In the genomic region with DNA sequence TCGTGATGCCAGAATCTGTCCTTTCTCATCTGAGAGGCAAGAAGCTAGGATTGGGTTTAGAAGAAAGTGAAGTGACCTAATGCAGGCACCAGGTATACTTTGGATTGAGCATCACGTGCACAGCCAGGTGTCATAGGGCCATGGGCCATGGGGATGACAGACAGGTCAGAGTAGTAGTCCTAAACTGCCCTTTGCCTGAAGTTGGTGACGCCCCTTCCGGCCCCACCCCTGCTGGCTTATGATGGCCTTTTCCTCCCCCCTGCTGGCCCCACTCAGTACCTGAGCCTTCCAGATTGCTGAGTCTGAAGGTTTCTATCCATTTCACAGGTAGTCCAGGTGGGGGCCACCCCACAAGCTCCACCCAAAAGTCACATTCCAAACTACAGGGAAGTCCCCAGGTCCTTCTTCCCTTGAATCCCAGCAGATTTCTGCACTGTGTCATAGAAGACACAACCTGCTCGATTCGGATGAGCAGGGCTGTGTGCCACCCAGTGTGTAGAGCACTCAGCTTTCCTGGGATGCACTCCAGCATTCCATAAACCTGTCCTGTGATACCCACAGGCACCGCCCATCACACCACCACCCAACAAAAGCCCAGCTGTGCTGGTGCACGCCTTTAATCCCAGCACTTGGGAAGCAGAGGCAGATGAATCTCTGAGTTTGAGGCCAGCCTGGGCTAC, we compare ENCODE assay signal across 12 mouse cellular contexts. TPM values are rescaled to one million over a fixed set of nuclear protein-coding genes. Genes with fewer than 3 reads are reported as not detected.
DNase-seq lines count a peak whose midpoint lies in the region; ATAC-seq and TF ChIP-seq lines count a peak whose summit lies in the region.
"Had no signal": no experiment of that assay in that cellular context is flagged by ENCODE, and none has a peak within 500 bp of the region (broad histone marks: within the 10 kb centered on the region; RNA-seq: fewer than 3 reads in every experiment).

No protein-coding gene starts in this region.

- DNase-seq in hindbrain, embryonic 11.5 days (ENCODE audit: low spot score) = no peak
- no peak for DNase-seq in midbrain, postnatal 0 days (ENCODE audit: low spot score)
- no peak for DNase-seq in stomach, postnatal 0 days (ENCODE audit: low spot score)
- no peak for DNase-seq in MN1 (ENCODE audit: low spot score)
- DNase-seq in heart, adult 9 months (ENCODE audit: low spot score in 2 of 2) = no peak
- DNase-seq: cerebellum, adult 18-20 months had no signal

- no peaks in the 10 kb centered on the region for H3K27me3 ChIP-seq in hindbrain, embryonic 15.5 days
- H3K27me3 ChIP-seq in hindbrain, embryonic 11.5 days (ENCODE audit: control insufficient read depth, insufficient read depth, low read length) = no peaks in the 10 kb centered on the region
- H3K27me3 ChIP-seq in midbrain, embryonic 15.5 days (replicated peaks) = no peaks in the 10 kb centered on the region
- H3K27me3 ChIP-seq in midbrain, postnatal 0 days (ENCODE audit: insufficient read depth, low read length) = no peaks in the 10 kb centered on the region
- H3K27me3 ChIP-seq in intestine, postnatal 0 days (replicated peaks; ENCODE audit: control insufficient read depth, insufficient read depth, low read length) = no peaks in the 10 kb centered on the region
- H3K27me3 ChIP-seq in stomach, postnatal 0 days (ENCODE audit: control insufficient read depth, insufficient read depth, low read length) = no peaks in the 10 kb centered on the region
- H3K27me3 ChIP-seq: lung, embryonic 15.5 days; neural tube, embryonic 13.5 days had no signal

- no peak for TF ChIP-seq EP300 in stomach, postnatal 0 days (optimal IDR thresholded peaks at IDR 0.05)

- H3K4me2 ChIP-seq in hindbrain, embryonic 15.5 days = no peak overlapping the region
- H3K4me2 ChIP-seq in hindbrain, embryonic 11.5 days (replicated peaks; ENCODE audit: low read depth, low read length) = no peak overlapping the region
- H3K4me2 ChIP-seq in midbrain, embryonic 15.5 days = no peak overlapping the region
- H3K4me2 ChIP-seq in midbrain, postnatal 0 days (ENCODE audit: low read depth, low read length, poor library complexity, severe bottlenecking) = no peak overlapping the region
- H3K4me2 ChIP-seq in intestine, postnatal 0 days (replicated peaks; ENCODE audit: low read depth) = no peak overlapping the region
- no peak overlapping the region for H3K4me2 ChIP-seq in stomach, postnatal 0 days (replicated peaks; ENCODE audit: low read depth)
- H3K4me2 ChIP-seq: lung, embryonic 15.5 days; neural tube, embryonic 13.5 days had no signal

- H3K36me3 ChIP-seq in hindbrain, embryonic 15.5 days = peaks cover 71% of the 10 kb centered on the region
- H3K36me3 ChIP-seq in hindbrain, embryonic 11.5 days (ENCODE audit: control insufficient read depth, insufficient read depth, low read length) = peaks cover 21% of the 10 kb centered on the region; the same call in 1 of the 2 replicates
- H3K36me3 ChIP-seq in midbrain, embryonic 15.5 days (replicated peaks) = peaks cover 47% of the 10 kb centered on the region
- H3K36me3 ChIP-seq in midbrain, postnatal 0 days (ENCODE audit: insufficient read depth, low read length) = peaks cover 36% of the 10 kb centered on the region
- peaks cover 37% of the 10 kb centered on the region for H3K36me3 ChIP-seq in intestine, postnatal 0 days (ENCODE audit: control insufficient read depth, insufficient read depth)
- peaks cover 29% of the 10 kb centered on the region for H3K36me3 ChIP-seq in stomach, postnatal 0 days (ENCODE audit: control insufficient read depth, insufficient read depth, low read length)

- H3K4me3 ChIP-seq in hindbrain, embryonic 15.5 days = no peak overlapping the region
- no peak overlapping the region for H3K4me3 ChIP-seq in hindbrain, embryonic 11.5 days (ENCODE audit: low read depth, low read length)
- H3K4me3 ChIP-seq in midbrain, embryonic 15.5 days = no peak overlapping the region
- no peak overlapping the region for H3K4me3 ChIP-seq in midbrain, postnatal 0 days (ENCODE audit: low read depth, low read length)
- H3K4me3 ChIP-seq in intestine, postnatal 0 days (ENCODE audit: low read depth, low read length) = no peak overlapping the region
- no peak overlapping the region for H3K4me3 ChIP-seq in stomach, postnatal 0 days (ENCODE audit: low read depth, low read length)
- H3K4me3 ChIP-seq: layer of hippocampus, adult 2 months; lung, embryonic 15.5 days; neural tube, embryonic 13.5 days had no signal

- H3K9me3 ChIP-seq in hindbrain, embryonic 15.5 days = no peaks in the 10 kb centered on the region
- no peaks in the 10 kb centered on the region for H3K9me3 ChIP-seq in hindbrain, embryonic 11.5 days (ENCODE audit: control insufficient read depth, low read length)
- no peaks in the 10 kb centered on the region for H3K9me3 ChIP-seq in midbrain, embryonic 15.5 days
- no peaks in the 10 kb centered on the region for H3K9me3 ChIP-seq in midbrain, postnatal 0 days (ENCODE audit: low read length)
- no peaks in the 10 kb centered on the region for H3K9me3 ChIP-seq in intestine, postnatal 0 days (ENCODE audit: control insufficient read depth)
- no peaks in the 10 kb centered on the region for H3K9me3 ChIP-seq in stomach, postnatal 0 days (ENCODE audit: control insufficient read depth, low read length)
- H3K9me3 ChIP-seq: lung, embryonic 15.5 days; neural tube, embryonic 13.5 days had no signal

- no peak for TF ChIP-seq CTCF in midbrain, postnatal 0 days (IDR thresholded peaks at IDR 0.05)
- peak; percentile 38 for TF ChIP-seq CTCF in intestine, postnatal 0 days (IDR thresholded peaks at IDR 0.05; ENCODE audit: low read depth)
- TF ChIP-seq CTCF in stomach, postnatal 0 days (IDR thresholded peaks at IDR 0.05; ENCODE audit: low read depth) = no peak

- WGBS in hindbrain, embryonic 15.5 days = 93% methylated on average over 8 of the region's 8 CpGs
- 91% methylated on average over 8 of the region's 8 CpGs for WGBS in hindbrain, embryonic 11.5 days
- 89% methylated on average over 8 of the region's 8 CpGs for WGBS in midbrain, embryonic 15.5 days
- 88% methylated on average over 8 of the region's 8 CpGs for WGBS in midbrain, postnatal 0 days
- WGBS in intestine, postnatal 0 days = 72% methylated on average over 8 of the region's 8 CpGs
- 83% methylated on average over 8 of the region's 8 CpGs for WGBS in stomach, postnatal 0 days

- no peaks in the 10 kb centered on the region for H3K4me1 ChIP-seq in hindbrain, embryonic 15.5 days (replicated peaks)
- H3K4me1 ChIP-seq in hindbrain, embryonic 11.5 days (replicated peaks; ENCODE audit: control insufficient read depth, insufficient read depth, low read length) = no peaks in the 10 kb centered on the region
- H3K4me1 ChIP-seq in midbrain, embryonic 15.5 days = no peaks in the 10 kb centered on the region
- H3K4me1 ChIP-seq in midbrain, postnatal 0 days (ENCODE audit: insufficient read depth, low read length) = no peaks in the 10 kb centered on the region
- H3K4me1 ChIP-seq in intestine, postnatal 0 days (replicated peaks; ENCODE audit: control insufficient read depth, insufficient read depth, low read length) = no peaks in the 10 kb centered on the region
- no peaks in the 10 kb centered on the region for H3K4me1 ChIP-seq in stomach, postnatal 0 days (replicated peaks; ENCODE audit: control insufficient read depth, insufficient read depth)
- H3K4me1 ChIP-seq: lung, embryonic 15.5 days; neural tube, embryonic 13.5 days had no signal

- H3K9ac ChIP-seq in hindbrain, embryonic 15.5 days = no peak overlapping the region
- no peak overlapping the region for H3K9ac ChIP-seq in hindbrain, embryonic 11.5 days (ENCODE audit: low read depth, low read length)
- H3K9ac ChIP-seq in midbrain, embryonic 15.5 days = no peak overlapping the region
- H3K9ac ChIP-seq in midbrain, postnatal 0 days (replicated peaks; ENCODE audit: low read length, poor library complexity, severe bottlenecking) = no peak overlapping the region
- H3K9ac ChIP-seq in intestine, postnatal 0 days (ENCODE audit: low read depth, low read length) = no peak overlapping the region
- H3K9ac ChIP-seq in stomach, postnatal 0 days (ENCODE audit: low read length) = no peak overlapping the region
- H3K9ac ChIP-seq: lung, embryonic 15.5 days; neural tube, embryonic 13.5 days had no signal

- ATAC-seq in hindbrain, embryonic 15.5 days (ENCODE audit: low FRiP score, low read depth) = peak; percentile 67; the same call in 1 of the 2 replicates
- no peak for ATAC-seq in hindbrain, embryonic 11.5 days (ENCODE audit: low FRiP score)
- peak; percentile 63; the same call in 1 of the 2 replicates for ATAC-seq in midbrain, embryonic 15.5 days (replicated peaks)
- no peak for ATAC-seq in midbrain, postnatal 0 days (ENCODE audit: low FRiP score)
- ATAC-seq in intestine, postnatal 0 days = peak; percentile 90
- ATAC-seq in stomach, postnatal 0 days (ENCODE audit: low FRiP score, low TSS enrichment) = peak; percentile 57; the same call in 1 of the 2 replicates

- no peak overlapping the region for H3K27ac ChIP-seq in hindbrain, embryonic 15.5 days (replicated peaks)
- H3K27ac ChIP-seq in hindbrain, embryonic 11.5 days (ENCODE audit: low read depth, low read length) = no peak overlapping the region
- no peak overlapping the region for H3K27ac ChIP-seq in midbrain, embryonic 15.5 days
- no peak overlapping the region for H3K27ac ChIP-seq in midbrain, postnatal 0 days (ENCODE audit: low read depth, low read length)
- H3K27ac ChIP-seq in intestine, postnatal 0 days (ENCODE audit: low read depth, low read length) = peak overlapping the region; percentile 50
- no peak overlapping the region for H3K27ac ChIP-seq in stomach, postnatal 0 days (replicated peaks)
- H3K27ac ChIP-seq: layer of hippocampus, adult 2 months; lung, embryonic 15.5 days; neural tube, embryonic 13.5 days had no signal

RNA-seq across cellular contexts. Expression of a gene that starts 16.6 kb away (rescaled TPM):
- polyA plus RNA-seq in hindbrain, embryonic 15.5 days (2015; fragmentation: Nextera tagmentation; extraction: Ambion mirVana) = 15.6 and 18.3 TPM in 2 replicates
- 17.9 and 22.0 TPM in 2 replicates for polyA plus RNA-seq in hindbrain, embryonic 11.5 days (2014; fragmentation: Nextera tagmentation; extraction: Ambion mirVana)
- polyA plus RNA-seq in midbrain, embryonic 15.5 days (2015; fragmentation: Nextera tagmentation; extraction: Ambion mirVana) = 15.8 and 15.9 TPM in 2 replicates
- total RNA-seq in midbrain, postnatal 0 days (2014; rRNA removed) = 16.7 and 27.7 TPM in 2 replicates
- 9.6 and 10.3 TPM in 2 replicates for polyA plus RNA-seq in midbrain, postnatal 0 days (2015; fragmentation: Nextera tagmentation; extraction: Ambion mirVana)
- 22.8 and 26.6 TPM in 2 replicates for polyA plus RNA-seq in intestine, postnatal 0 days (2015; fragmentation: Nextera tagmentation; extraction: Ambion mirVana)
- 28.9 and 30.4 TPM in 2 replicates for polyA plus RNA-seq in stomach, postnatal 0 days (2015; fragmentation: Nextera tagmentation; extraction: Ambion mirVana)

RNA-seq across cellular contexts. Expression of a gene that starts 53.4 kb away (rescaled TPM):
- polyA plus RNA-seq in hindbrain, embryonic 15.5 days (2015; fragmentation: Nextera tagmentation; extraction: Ambion mirVana) = 26.4 and 27.2 TPM in 2 replicates
- 94.3 and 101 TPM in 2 replicates for polyA plus RNA-seq in hindbrain, embryonic 11.5 days (2014; fragmentation: Nextera tagmentation; extraction: Ambion mirVana)
- polyA plus RNA-seq in midbrain, embryonic 15.5 days (2015; fragmentation: Nextera tagmentation; extraction: Ambion mirVana) = 15.7 and 17.8 TPM in 2 replicates
- 5.5 and 6.6 TPM in 2 replicates for total RNA-seq in midbrain, postnatal 0 days (2014; rRNA removed)
- polyA plus RNA-seq in midbrain, postnatal 0 days (2015; fragmentation: Nextera tagmentation; extraction: Ambion mirVana) = 6.3 and 8.2 TPM in 2 replicates
- polyA plus RNA-seq in intestine, postnatal 0 days (2015; fragmentation: Nextera tagmentation; extraction: Ambion mirVana) = 23.5 and 32.4 TPM in 2 replicates
- polyA plus RNA-seq in stomach, postnatal 0 days (2015; fragmentation: Nextera tagmentation; extraction: Ambion mirVana) = 29.2 and 31.2 TPM in 2 replicates

Comparison
In these comparisons a context has a peak if more than half of its experiments do, and no peak if none do; other contexts are left out.
1. ATAC-seq: peak in hindbrain, embryonic 15.5 days (single experiment), midbrain, embryonic 15.5 days (single experiment), intestine, postnatal 0 days (single experiment) and stomach, postnatal 0 days (single experiment); none in hindbrain, embryonic 11.5 days (single experiment) and midbrain, postnatal 0 days (single experiment).